Mouse (Mus musculus): ENCODE measurements around the gene Mri1. TPM values are rescaled to one million over a fixed set of nuclear protein-coding genes. Genes with fewer than 3 reads are reported as not detected.

Gene Mri1
- polyA plus RNA-seq, 1 experiment = 10.0 TPM

DNA sequence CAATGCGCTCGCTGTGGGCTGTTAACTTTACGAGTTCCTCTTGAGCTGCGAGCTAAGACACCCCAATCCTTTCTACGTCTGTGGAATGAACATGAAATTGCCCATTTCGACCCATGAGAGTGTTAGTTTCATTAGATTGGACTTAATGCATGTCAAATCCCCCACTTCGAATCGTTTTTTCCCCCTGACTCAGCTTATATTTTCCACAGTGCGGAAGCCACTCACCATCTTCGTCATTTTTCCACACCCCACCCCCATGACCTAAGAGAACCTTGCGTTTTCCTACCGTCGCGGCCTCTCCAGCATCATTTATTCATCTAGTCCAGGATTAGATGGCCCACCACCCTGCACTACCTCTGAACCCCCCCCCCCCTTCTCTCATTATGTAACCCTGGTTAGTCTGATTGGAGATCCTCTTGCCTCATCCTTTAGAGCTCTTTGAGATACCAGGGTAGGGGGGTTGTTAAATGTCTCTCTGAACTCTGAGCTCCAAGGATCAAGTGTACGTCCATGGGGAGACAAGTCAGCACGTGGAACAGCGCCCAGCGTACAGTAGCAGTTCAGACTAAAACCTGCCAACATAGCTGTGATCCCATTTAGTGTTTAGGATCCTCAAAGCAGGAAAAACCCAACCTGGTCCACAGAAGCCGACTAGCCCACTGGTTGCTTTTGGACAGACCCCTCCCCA lies 19.4 kb downstream of the Mri1 start:
- TF ChIP-seq CTCF (IDR thresholded peaks at IDR 0.05; ENCODE audit: low read depth, low read length) (no peak), POLR2A (IDR thresholded peaks at IDR 0.05; ENCODE audit: borderline replicate concordance, low read depth, low read length) (no peak)
- peaks cover 10% of the 10 kb centered on the region for H3K4me1 ChIP-seq (ENCODE audit: control insufficient read depth, insufficient read depth, low read length)
- peak overlapping the region; percentile 38 for H3K27ac ChIP-seq (ENCODE audit: insufficient read depth, low read depth, low read length)
- peak overlapping the region; percentile 68 for H3K4me3 ChIP-seq (ENCODE audit: insufficient read depth, low read length)

DNA sequence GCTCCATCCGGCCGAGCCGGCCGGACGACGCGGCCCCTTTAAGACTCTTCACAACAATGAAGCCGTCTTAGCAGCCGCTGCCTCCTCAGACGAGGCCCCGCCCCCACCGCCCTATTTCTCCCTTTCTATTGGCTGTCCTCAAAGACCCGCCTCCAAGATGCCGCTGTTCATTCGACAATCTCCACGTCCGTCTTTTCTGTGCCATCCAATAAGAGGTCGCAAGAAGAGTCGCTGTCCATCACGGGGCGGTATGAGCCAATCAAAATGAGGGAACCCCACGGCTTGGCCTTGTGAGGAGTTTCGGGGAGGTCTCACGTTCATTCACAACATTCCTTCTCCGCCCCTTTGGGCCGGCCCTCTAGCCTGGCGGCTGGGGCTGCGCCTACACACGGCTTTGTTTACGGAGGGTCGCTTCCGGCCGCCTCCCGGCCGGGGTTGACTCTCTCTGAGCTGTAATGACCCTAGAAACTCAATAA lies 20.1 kb downstream of the Mri1 start, which contains the start of gene Zswim4:
Zswim4 (minus strand) TSS at position 58 of the 476 bp plus-strand sequence.
- peak within 1 kb of the TSS; percentile 74 for H3K4me3 ChIP-seq (ENCODE audit: insufficient read depth, low read length)

GRCm38 (mm10) chr8:84236410-84236997 lies 20.6 kb downstream of the Mri1 start:
- Histone ChIP-seq H3K27ac (ENCODE audit: insufficient read depth, low read depth, low read length) (peak overlapping the region; percentile 18), H3K4me1 (ENCODE audit: control insufficient read depth, insufficient read depth, low read length) (peaks cover 10% of the 10 kb centered on the region), H3K4me3 (ENCODE audit: insufficient read depth, low read length) (peak overlapping the region; percentile 74)
- TF ChIP-seq CTCF (IDR thresholded peaks at IDR 0.05; ENCODE audit: low read depth, low read length) (no peak), POLR2A (IDR thresholded peaks at IDR 0.05; ENCODE audit: borderline replicate concordance, low read depth, low read length) (no peak)

More for the DNA sequence above, 20.1 kb downstream of the Mri1 start, which contains the start of gene Zswim4:
- peaks cover 10% of the 10 kb centered on the region for H3K4me1 ChIP-seq (ENCODE audit: control insufficient read depth, insufficient read depth, low read length)
- H3K27ac ChIP-seq (ENCODE audit: insufficient read depth, low read depth, low read length) = peak within 1 kb of the TSS; percentile 38
- TF ChIP-seq POLR2A (IDR thresholded peaks at IDR 0.05; ENCODE audit: borderline replicate concordance, low read depth, low read length) (no peak), CTCF (IDR thresholded peaks at IDR 0.05; ENCODE audit: low read depth, low read length) (no peak)

DNA sequence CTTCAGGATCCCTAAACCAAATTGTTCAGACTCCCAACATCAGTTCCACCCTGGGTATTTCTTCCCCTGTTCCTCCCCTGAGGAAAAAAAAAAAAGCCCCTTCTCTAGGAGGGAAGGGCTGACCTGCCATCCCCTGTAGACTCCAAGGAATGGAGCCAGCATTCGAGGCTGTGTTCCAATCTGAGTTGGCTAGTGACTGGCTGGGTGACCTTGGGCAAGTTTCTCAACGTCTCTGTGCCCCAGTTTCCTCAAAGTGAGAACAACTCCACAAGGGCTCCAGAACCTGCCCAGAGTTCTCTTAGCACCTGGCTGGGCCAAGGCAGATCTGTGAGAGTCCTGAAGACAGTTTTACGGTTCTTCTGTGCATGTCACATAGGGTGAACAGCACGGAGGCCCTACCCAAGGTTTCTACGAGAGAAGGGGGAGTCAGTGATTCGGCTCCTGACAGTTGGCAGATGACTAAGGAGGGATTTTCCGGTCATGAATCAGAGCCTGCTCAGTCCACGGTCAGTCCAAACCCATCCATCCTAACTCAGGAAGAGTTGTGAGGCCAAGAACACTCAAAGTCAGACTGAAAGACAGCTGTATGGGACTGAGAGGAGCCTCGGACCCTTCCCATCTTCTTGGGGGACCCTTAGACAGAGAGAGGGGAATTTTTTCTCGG lies 21.2 kb downstream of the Mri1 start:
- H3K4me3 ChIP-seq (ENCODE audit: insufficient read depth, low read length) = peak overlapping the region; percentile 74
- peak overlapping the region; percentile 18 for H3K27ac ChIP-seq (ENCODE audit: insufficient read depth, low read depth, low read length)
- no peak for TF ChIP-seq POLR2A (IDR thresholded peaks at IDR 0.05; ENCODE audit: borderline replicate concordance, low read depth, low read length)
- no peak for TF ChIP-seq CTCF (IDR thresholded peaks at IDR 0.05; ENCODE audit: low read depth, low read length)
- H3K4me1 ChIP-seq (ENCODE audit: control insufficient read depth, insufficient read depth, low read length) = peaks cover 10% of the 10 kb centered on the region

- TF ChIP-seq POLR2A (IDR thresholded peaks at IDR 0.05; ENCODE audit: borderline replicate concordance, low read depth, low read length) = no peak
- no peak for TF ChIP-seq CTCF (IDR thresholded peaks at IDR 0.05; ENCODE audit: low read depth, low read length)
- Histone ChIP-seq H3K4me1 (ENCODE audit: control insufficient read depth, insufficient read depth, low read length) (peaks cover 7% of the 10 kb centered on the region), H3K4me3 (ENCODE audit: insufficient read depth, low read length) (no peak overlapping the region), H3K27ac (ENCODE audit: insufficient read depth, low read depth, low read length) (no peak overlapping the region)
These were observed 24.1 kb downstream of the Mri1 start for GRCm38 (mm10) chr8:84233055-84233454.

DNA sequence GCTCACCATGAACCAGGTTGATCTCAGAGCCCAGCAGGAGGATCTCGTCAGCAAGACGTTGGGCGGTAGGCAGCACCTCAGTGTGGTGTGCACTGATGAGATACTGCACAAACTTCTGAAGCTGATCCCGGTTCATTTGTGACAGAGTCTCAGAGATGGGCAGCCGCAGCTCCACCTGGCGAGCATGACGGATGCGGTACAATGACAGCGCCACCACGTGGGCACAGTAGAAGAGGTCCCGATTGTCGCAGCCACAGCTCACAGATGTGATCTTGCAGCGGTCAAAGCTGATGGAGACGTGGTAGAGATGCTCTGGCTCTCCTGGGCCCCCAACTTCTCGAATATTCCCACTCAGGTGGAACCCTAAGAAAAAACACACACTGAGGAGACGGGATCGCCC lies 26.4 kb downstream of the Mri1 start:
- TF ChIP-seq CTCF (IDR thresholded peaks at IDR 0.05; ENCODE audit: low read depth, low read length) = no peak
- TF ChIP-seq POLR2A (IDR thresholded peaks at IDR 0.05; ENCODE audit: borderline replicate concordance, low read depth, low read length) = no peak
- Histone ChIP-seq H3K4me3 (ENCODE audit: insufficient read depth, low read length) (no peak overlapping the region), H3K4me1 (ENCODE audit: control insufficient read depth, insufficient read depth, low read length) (peaks cover 4% of the 10 kb centered on the region), H3K27ac (ENCODE audit: insufficient read depth, low read depth, low read length) (no peak overlapping the region)

DNA sequence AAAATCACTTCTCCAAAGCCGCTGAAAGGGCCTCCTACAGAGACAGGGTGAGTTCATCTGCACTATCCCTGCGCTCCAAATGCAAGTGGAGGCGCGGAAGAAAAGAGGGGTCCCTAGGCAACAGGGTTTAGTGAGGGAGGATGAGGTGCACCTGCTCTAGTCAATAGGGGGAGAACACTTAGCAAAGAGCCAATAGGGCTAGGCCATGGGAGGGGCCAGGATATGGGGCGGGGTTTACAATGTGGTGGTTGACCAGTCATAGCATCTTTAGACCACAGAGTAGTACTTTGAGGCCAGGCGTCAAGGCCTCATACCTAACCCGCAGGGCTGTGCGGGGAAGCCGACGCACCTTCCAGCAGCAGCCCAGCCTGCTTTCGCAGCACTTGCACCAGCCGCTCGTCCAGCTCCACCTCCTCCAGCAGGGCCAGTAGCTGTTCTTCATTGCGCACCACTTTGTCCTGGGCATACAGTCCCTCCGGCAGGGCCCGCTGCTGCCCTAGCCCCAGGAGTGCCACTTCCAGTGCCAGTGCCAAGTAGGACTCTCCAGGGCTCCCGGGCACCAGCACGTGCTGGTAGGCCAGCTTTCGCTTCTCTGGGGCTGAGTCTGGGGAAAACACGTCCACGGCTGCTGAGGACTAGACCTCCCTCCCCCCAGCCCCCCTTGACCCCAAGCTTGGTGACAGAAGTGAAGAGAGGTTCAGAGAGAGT lies 33.6 kb downstream of the Mri1 start:
- Histone ChIP-seq H3K27ac (ENCODE audit: insufficient read depth, low read depth, low read length) (peak overlapping the region; percentile 63; the same call in 1 of the 2 replicates), H3K4me3 (ENCODE audit: insufficient read depth, low read length) (no peak overlapping the region), H3K4me1 (ENCODE audit: control insufficient read depth, insufficient read depth, low read length) (peaks cover 37% of the 10 kb centered on the region)
- no peak for TF ChIP-seq CTCF (IDR thresholded peaks at IDR 0.05; ENCODE audit: low read depth, low read length)
- no peak for TF ChIP-seq POLR2A (IDR thresholded peaks at IDR 0.05; ENCODE audit: borderline replicate concordance, low read depth, low read length)

GRCm38 (mm10) chr8:84222566-84223165 lies 34.5 kb downstream of the Mri1 start:
- Histone ChIP-seq H3K4me3 (ENCODE audit: insufficient read depth, low read length) (no peak overlapping the region), H3K27ac (ENCODE audit: insufficient read depth, low read depth, low read length) (peak overlapping the region; percentile 90), H3K4me1 (ENCODE audit: control insufficient read depth, insufficient read depth, low read length) (peaks cover 37% of the 10 kb centered on the region)
- no peak for TF ChIP-seq POLR2A (IDR thresholded peaks at IDR 0.05; ENCODE audit: borderline replicate concordance, low read depth, low read length)
- TF ChIP-seq CTCF (IDR thresholded peaks at IDR 0.05; ENCODE audit: low read depth, low read length) = no peak

DNA sequence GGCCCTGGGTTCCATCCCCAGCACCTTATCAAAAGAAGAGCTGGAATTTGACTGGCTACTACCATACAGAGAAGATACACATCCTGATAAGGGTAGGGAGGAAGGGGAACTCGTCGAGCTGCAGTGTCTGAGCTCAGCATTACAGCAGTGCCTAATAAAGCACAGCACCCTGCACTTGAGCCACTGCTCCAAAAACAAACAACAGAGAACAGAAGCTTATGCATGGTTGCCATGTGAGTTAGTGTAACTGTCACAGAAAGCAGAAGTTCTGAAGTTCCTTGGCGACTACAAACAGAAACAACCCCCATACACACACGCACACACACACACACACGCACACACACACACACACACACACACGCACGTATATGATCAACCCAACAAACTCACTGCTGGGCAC lies 37.0 kb downstream of the Mri1 start:
- peak overlapping the region; percentile 75 for H3K27ac ChIP-seq (ENCODE audit: insufficient read depth, low read depth, low read length)
- TF ChIP-seq POLR2A (IDR thresholded peaks at IDR 0.05; ENCODE audit: borderline replicate concordance, low read depth, low read length) (no peak), CTCF (IDR thresholded peaks at IDR 0.05; ENCODE audit: low read depth, low read length) (no peak)
- H3K4me1 ChIP-seq (ENCODE audit: control insufficient read depth, insufficient read depth, low read length) = peaks cover 37% of the 10 kb centered on the region

More for the DNA sequence above, 37.0 kb downstream of the Mri1 start:
- no peak overlapping the region for H3K4me3 ChIP-seq (ENCODE audit: insufficient read depth, low read length)

All from bone marrow macrophage, adult 2 months (primary cell).